ENCODE assay signal across 9 mouse cellular contexts in the genomic region with DNA sequence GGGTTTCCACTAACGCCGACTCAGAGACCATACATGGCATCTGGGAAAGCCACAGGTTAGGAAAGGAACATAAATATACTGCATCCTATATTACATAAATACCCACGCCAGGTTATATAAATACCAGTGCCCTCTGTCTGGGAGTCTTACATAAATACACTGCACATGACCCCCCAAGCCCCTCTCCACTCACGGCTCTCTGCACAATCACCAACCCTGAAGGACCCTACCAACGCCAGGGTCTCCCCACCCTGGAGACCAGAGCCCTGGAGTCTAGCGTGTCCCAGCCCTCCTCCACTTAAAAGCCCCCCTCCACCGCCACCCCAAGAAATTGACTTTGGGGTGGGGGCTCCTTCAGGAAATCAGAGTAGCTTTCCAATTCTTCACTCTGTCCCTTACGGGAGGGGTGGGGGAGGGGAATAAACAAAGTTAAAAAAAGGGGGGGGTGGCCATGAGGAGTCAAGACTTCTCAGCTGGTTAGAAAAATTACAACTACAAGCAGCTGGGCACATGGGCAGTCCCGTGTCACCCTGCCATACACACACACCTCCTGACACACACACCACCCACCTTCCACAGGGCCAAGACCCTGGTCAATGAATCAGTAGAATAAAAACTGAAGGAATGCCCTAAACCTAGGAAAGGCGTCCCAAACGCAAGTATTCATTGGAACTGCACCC. TPM values are rescaled to one million over a fixed set of nuclear protein-coding genes. Genes with fewer than 3 reads are reported as not detected.
A peak's percentile ranks its signal among the peaks of the same experiment; 100 is the strongest.
DNase-seq lines count a peak whose midpoint lies in the region; ATAC-seq and TF ChIP-seq lines count a peak whose summit lies in the region.
"Had no signal": no experiment of that assay in that cellular context is flagged by ENCODE, and none has a peak within 500 bp of the region (broad histone marks: within the 10 kb centered on the region; RNA-seq: fewer than 3 reads in every experiment).

No protein-coding gene starts in this region.

- no peak for TF ChIP-seq CTCF in thymus, adult 2 months (IDR thresholded peaks at IDR 0.05; ENCODE audit: borderline replicate concordance, control insufficient read depth, extremely low read depth, insufficient read depth, low read length, poor library complexity)

- no peak for ATAC-seq in liver, embryonic 11.5 days (replicated peaks; ENCODE audit: low FRiP score)
- no peak for ATAC-seq in stomach, embryonic 15.5 days (ENCODE audit: insufficient read depth, low FRiP score, low read depth)

- H3K9ac ChIP-seq in liver, embryonic 11.5 days (ENCODE audit: low read depth, low read length) = peak overlapping the region; percentile 92
- H3K9ac ChIP-seq in stomach, embryonic 15.5 days = peak overlapping the region; percentile 96

- peaks cover 6% of the 10 kb centered on the region; the same call in 1 of the 2 replicates for H3K36me3 ChIP-seq in thymus, adult 2 months (ENCODE audit: control insufficient read depth, insufficient read depth, low read length)
- peaks cover 7% of the 10 kb centered on the region for H3K36me3 ChIP-seq in liver, embryonic 11.5 days (ENCODE audit: control insufficient read depth, insufficient read depth, low read length)
- 0 out of 2 replicates have a peak, but pooled peaks cover under 1% of the 10 kb centered on the region for H3K36me3 ChIP-seq in stomach, embryonic 15.5 days
- H3K36me3 ChIP-seq: G1E had no signal

- no peak overlapping the region for H3K27ac ChIP-seq in thymus, adult 2 months (ENCODE audit: control insufficient read depth, insufficient read depth, low read length)
- peak overlapping the region; percentile 92 for H3K27ac ChIP-seq in liver, embryonic 11.5 days (ENCODE audit: low read depth, low read length)
- peak overlapping the region; percentile 94 for H3K27ac ChIP-seq in stomach, embryonic 15.5 days

- no peaks in the 10 kb centered on the region for H3K9me3 ChIP-seq in liver, embryonic 11.5 days (ENCODE audit: control insufficient read depth, low read length)
- no peaks in the 10 kb centered on the region for H3K9me3 ChIP-seq in stomach, embryonic 15.5 days
- H3K9me3 ChIP-seq: G1E had no signal

- H3K4me2 ChIP-seq in liver, embryonic 11.5 days = peak overlapping the region; percentile 83
- peak overlapping the region; percentile 65 for H3K4me2 ChIP-seq in stomach, embryonic 15.5 days

- WGBS in thymus, adult 2 months = 25% methylated on average over 11 of the region's 11 CpGs
- 29% methylated on average over 11 of the region's 11 CpGs for WGBS in liver, embryonic 11.5 days
- 12% methylated on average over 11 of the region's 11 CpGs for WGBS in stomach, embryonic 15.5 days

- peak overlapping the region; percentile 67 for H3K4me3 ChIP-seq in thymus, adult 2 months (ENCODE audit: control insufficient read depth, insufficient read depth, low read length)
- H3K4me3 ChIP-seq in liver, embryonic 11.5 days (ENCODE audit: low read depth, low read length) = peak overlapping the region; percentile 89
- peak overlapping the region; percentile 87 for H3K4me3 ChIP-seq in stomach, embryonic 15.5 days (replicated peaks)

- no peaks in the 10 kb centered on the region for H3K27me3 ChIP-seq in thymus, adult 2 months (ENCODE audit: control insufficient read depth, insufficient read depth, low read length)
- no peaks in the 10 kb centered on the region for H3K27me3 ChIP-seq in liver, embryonic 11.5 days (replicated peaks; ENCODE audit: control insufficient read depth, insufficient read depth, low read length)
- H3K27me3 ChIP-seq in stomach, embryonic 15.5 days (replicated peaks) = no peaks in the 10 kb centered on the region

- peak; percentile 34 for DNase-seq in cerebellum, adult 9-11 months
- DNase-seq in cerebellum, adult 8-10 months = no peak
- DNase-seq in thymus, adult 2 months = no peak
- no peak for DNase-seq in thymus, postnatal 14 days
- DNase-seq in liver, embryonic 11.5 days (ENCODE audit: low spot score) = no peak
- DNase-seq in ovary, postnatal 14 days (ENCODE audit: low spot score) = no peak
- no peak for DNase-seq in urinary bladder, postnatal 4 days (ENCODE audit: low spot score in 2 of 2)

- TF ChIP-seq POLR2A in thymus, adult 2 months (IDR thresholded peaks at IDR 0.05; ENCODE audit: control insufficient read depth, extremely low read depth, insufficient read depth, low read length, poor library complexity) = no peak

- peaks cover 34% of the 10 kb centered on the region for H3K4me1 ChIP-seq in thymus, adult 2 months (replicated peaks; ENCODE audit: control insufficient read depth, insufficient read depth, low read length)
- H3K4me1 ChIP-seq in liver, embryonic 11.5 days (replicated peaks; ENCODE audit: control insufficient read depth, insufficient read depth, low read length) = peaks cover 52% of the 10 kb centered on the region
- H3K4me1 ChIP-seq in stomach, embryonic 15.5 days = peaks cover 45% of the 10 kb centered on the region

RNA-seq across cellular contexts. Expression of a gene that starts 14.6 kb away (rescaled TPM):
- polyA plus RNA-seq in thymus, adult 2 months (2012; rRNA removed) = 155 and 173 TPM in 2 replicates
- polyA plus RNA-seq in liver, embryonic 11.5 days (2014; fragmentation: Nextera tagmentation; extraction: Ambion mirVana) = 39.2 and 42.5 TPM in 2 replicates
- 63.7 and 66.0 TPM in 2 replicates for polyA plus RNA-seq in stomach, embryonic 15.5 days (2015; fragmentation: Nextera tagmentation; extraction: Ambion mirVana)
- polyA plus RNA-seq: G1E had no signal

RNA-seq across cellular contexts. Expression of a gene that starts 37.4 kb away (rescaled TPM):
- polyA plus RNA-seq in thymus, adult 2 months (2012; rRNA removed) = 225 and 303 TPM in 2 replicates
- 36.4 and 38.8 TPM in 2 replicates for polyA plus RNA-seq in liver, embryonic 11.5 days (2014; fragmentation: Nextera tagmentation; extraction: Ambion mirVana)
- polyA plus RNA-seq in stomach, embryonic 15.5 days (2015; fragmentation: Nextera tagmentation; extraction: Ambion mirVana) = 58.5 and 59.9 TPM in 2 replicates
